Mouse (Mus musculus) v-Abl transformed pro-B cells (cell line): ENCODE data around the gene Rpap3.

Experiments used
- in situ Hi-C, 2 experiments: fragments of 400-800 bp; cut with MboI; formaldehyde crosslinking; loops; one replicate each; pipeline ENCODE4 v1.15.1; 2025; ENCODE audit not compliant: unreplicated experiment in 2 of 2

Gene Rpap3

GRCm38 (mm10) chr15:97715083-97715482 is 9.5 kb upstream of the Rpap3 start:
- in situ Hi-C loops = loop anchor here (5.0 to 25.0 kb wide), 6 partner anchors 62 to 447 kb away; partner anchors contain the start of genes Tmem106c (in 2 of the 2), Asb8 (in 1 of the 2), Ccdc184 (in 1 of the 2) and Slc48a1 (in 1 of the 2)

- in situ Hi-C loops = loop anchor here in 1 of 2 experiments (25.0 kb wide), 1 partner anchor 450 kb away; the partner anchor contains the start of genes Asb8 and Ccdc184
Measured at GRCm38 (mm10) chr15:97712546-97712945, 6.9 kb upstream of the Rpap3 start.

- in situ Hi-C loops = loop anchor here in 1 of 2 experiments (25.0 kb wide), 1 partner anchor 451 kb away; the partner anchor contains the start of genes Asb8 and Ccdc184
Measured at GRCm38 (mm10) chr15:97710906-97711305, 5.3 kb upstream of the Rpap3 start.

GRCm38 (mm10) chr15:97696616-97697015 is 9.0 kb downstream of the Rpap3 start:
- in situ Hi-C loops = no loop called here

GRCm38 (mm10) chr15:97693411-97693810 is 12.2 kb downstream of the Rpap3 start:
- in situ Hi-C loops = no loop called here

GRCm38 (mm10) chr15:97684118-97684517 is 21.5 kb downstream of the Rpap3 start:
- in situ Hi-C loops = no loop called here

- in situ Hi-C loops = no loop called here
Measured at GRCm38 (mm10) chr15:97682053-97682452, 23.6 kb downstream of the Rpap3 start.

GRCm38 (mm10) chr15:97679991-97680681 is 25.5 kb downstream of the Rpap3 start:
- in situ Hi-C loops = no loop called here

- in situ Hi-C loops = no loop called here
Measured at GRCm38 (mm10) chr15:97677341-97677740, 28.3 kb downstream of the Rpap3 start.

- in situ Hi-C loops = no loop called here
Measured at GRCm38 (mm10) chr15:97675927-97676326, 29.7 kb downstream of the Rpap3 start.

GRCm38 (mm10) chr15:97674423-97674822 is 31.2 kb downstream of the Rpap3 start:
- in situ Hi-C loops = loop anchor here (5.0 to 25.0 kb wide), 3 partner anchors 103 to 1162 kb away; partner anchors contain the start of genes OR5BS1P (in 1 of the 2), Olfr281 (in 1 of the 2) and Slc48a1 (in 1 of the 2)

GRCm38 (mm10) chr15:97673256-97674000 is 32.2 kb downstream of the Rpap3 start:
- in situ Hi-C loops = loop anchor here (5.0 to 25.0 kb wide), 3 partner anchors 104 to 1161 kb away; partner anchors contain the start of genes OR5BS1P (in 1 of the 2), Olfr281 (in 1 of the 2) and Slc48a1 (in 1 of the 2)

- in situ Hi-C loops = loop anchor here (5.0 to 25.0 kb wide), 3 partner anchors 105 to 1160 kb away; partner anchors contain the start of genes OR5BS1P (in 1 of the 2), Olfr281 (in 1 of the 2) and Slc48a1 (in 1 of the 2)
Measured at GRCm38 (mm10) chr15:97672211-97672765, 33.3 kb downstream of the Rpap3 start.

- in situ Hi-C loops = loop anchor here (5.0 to 25.0 kb wide), 3 partner anchors 107 to 1158 kb away; partner anchors contain the start of genes OR5BS1P (in 1 of the 2), Olfr281 (in 1 of the 2) and Slc48a1 (in 1 of the 2)
Measured at GRCm38 (mm10) chr15:97670554-97670953, 35.1 kb downstream of the Rpap3 start.

GRCm38 (mm10) chr15:97668158-97668877 is 37.3 kb downstream of the Rpap3 start:
- in situ Hi-C loops = loop anchor here (5.0 to 25.0 kb wide), 6 partner anchors 294 to 1156 kb away; partner anchors contain the start of genes OR5BS1P (in 1 of the 2), Olfr281 (in 1 of the 2) and Tmem106c (in 1 of the 2)

- in situ Hi-C loops = loop anchor here (5.0 to 25.0 kb wide), 6 partner anchors 295 to 1155 kb away; partner anchors contain the start of genes OR5BS1P (in 1 of the 2), Olfr281 (in 1 of the 2) and Tmem106c (in 1 of the 2)
Measured at GRCm38 (mm10) chr15:97667437-97667836, 38.2 kb downstream of the Rpap3 start.

- in situ Hi-C loops = loop anchor here (5.0 to 25.0 kb wide), 6 partner anchors 296 to 1154 kb away; partner anchors contain the start of genes OR5BS1P (in 1 of the 2), Olfr281 (in 1 of the 2) and Tmem106c (in 1 of the 2)
Measured at GRCm38 (mm10) chr15:97666457-97666770, 39.2 kb downstream of the Rpap3 start.

- in situ Hi-C loops = loop anchor here (5.0 to 25.0 kb wide), 6 partner anchors 296 to 1154 kb away; partner anchors contain the start of genes OR5BS1P (in 1 of the 2), Olfr281 (in 1 of the 2) and Tmem106c (in 1 of the 2)
Measured at GRCm38 (mm10) chr15:97665770-97666456, 39.7 kb downstream of the Rpap3 start.
